Comparison of ENCODE assay signal across 8 mouse cellular contexts in the genomic region with DNA sequence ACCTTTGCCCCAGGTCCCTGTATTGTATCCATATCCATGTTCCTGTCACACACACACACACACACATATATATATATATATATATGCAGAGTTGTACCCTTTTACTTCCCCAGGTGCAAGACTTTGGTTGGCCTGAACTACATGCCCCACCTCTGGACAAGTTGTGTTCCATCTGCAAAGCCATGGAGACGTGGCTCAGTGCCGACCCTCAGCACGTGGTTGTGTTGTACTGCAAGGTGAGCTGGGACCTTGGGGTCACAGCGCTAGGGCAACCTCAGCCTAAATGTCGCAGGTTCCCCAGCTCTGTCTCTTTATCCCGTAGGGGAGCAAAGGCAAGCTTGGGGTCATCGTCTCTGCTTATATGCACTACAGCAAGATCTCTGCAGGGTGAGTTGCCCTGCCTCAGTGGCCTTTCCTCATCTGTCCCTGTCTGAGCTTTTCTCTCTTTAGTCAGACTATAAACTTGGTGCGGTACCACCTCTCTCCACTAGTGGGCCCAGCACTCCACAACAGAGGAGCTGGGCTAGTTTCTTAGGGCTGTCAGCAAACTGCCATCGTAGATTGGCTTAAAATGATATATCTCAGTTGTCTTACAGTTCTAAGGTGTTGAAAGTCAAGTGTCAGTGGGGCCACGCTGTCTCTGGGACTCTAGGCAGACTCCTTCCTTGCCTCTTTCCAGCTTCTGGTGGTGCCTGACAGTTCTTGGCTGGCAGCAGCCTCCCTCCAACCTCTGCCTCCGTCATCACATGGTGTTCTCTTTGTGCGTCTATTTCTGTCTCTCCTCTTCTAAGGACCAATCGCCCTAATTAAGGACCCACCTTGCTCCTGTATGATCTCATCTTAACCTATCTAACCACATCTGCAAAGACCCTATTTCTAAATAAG. TPM values are rescaled to one million over a fixed set of nuclear protein-coding genes. Genes with fewer than 3 reads are reported as not detected.
A peak's percentile ranks its signal among the peaks of the same experiment; 100 is the strongest.
DNase-seq lines count a peak whose midpoint lies in the region; ATAC-seq and TF ChIP-seq lines count a peak whose summit lies in the region.

No protein-coding gene starts in this region.

- TF ChIP-seq POLR2A in CH12.LX (IDR thresholded peaks at IDR 0.05; ENCODE audit: low read depth, low read length): no peak

- no peak for TF ChIP-seq EP300 in CH12.LX (IDR thresholded peaks at IDR 0.05; ENCODE audit: low read length)

- H3K79me2 ChIP-seq in CH12.LX (replicated peaks; ENCODE audit: control insufficient read depth, extremely low read depth, insufficient read depth, poor library complexity, severe bottlenecking): no peaks in the 10 kb centered on the region

- peaks cover 53% of the 10 kb centered on the region for H3K27me3 ChIP-seq in CH12.LX (replicated peaks)
- H3K27me3 ChIP-seq in forebrain, embryonic 14.5 days (replicated peaks; ENCODE audit: control insufficient read depth, insufficient read depth, low read length): peaks cover 30% of the 10 kb centered on the region
- peaks cover 23% of the 10 kb centered on the region for H3K27me3 ChIP-seq in hindbrain, embryonic 15.5 days
- H3K27me3 ChIP-seq in liver, embryonic 11.5 days (replicated peaks; ENCODE audit: control insufficient read depth, insufficient read depth, low read length): peaks cover 10% of the 10 kb centered on the region

- no peaks in the 10 kb centered on the region for H3K36me3 ChIP-seq in CH12.LX (replicated peaks in 1 of 2; ENCODE audit: control insufficient read depth in 1 of 2, insufficient read depth in 1 of 2, low read length in 1 of 2)
- no peaks in the 10 kb centered on the region for H3K36me3 ChIP-seq in forebrain, embryonic 14.5 days (ENCODE audit: control insufficient read depth, insufficient read depth, low read length)
- H3K36me3 ChIP-seq in hindbrain, embryonic 15.5 days: no peaks in the 10 kb centered on the region
- H3K36me3 ChIP-seq in liver, embryonic 11.5 days (ENCODE audit: control insufficient read depth, insufficient read depth, low read length): peaks cover 5% of the 10 kb centered on the region; the same call in 1 of the 2 replicates

- peak; percentile 87 to 95 for TF ChIP-seq CTCF in CH12.LX (conservative IDR thresholded peaks at IDR 0.05 in 1 of 2, IDR thresholded peaks at IDR 0.05 in 1 of 2; ENCODE audit: low read depth in 2 of 2, low read length in 2 of 2)

- WGBS in forebrain, embryonic 14.5 days: 36% methylated on average over 13 of the region's 13 CpGs
- WGBS in hindbrain, embryonic 15.5 days: 32% methylated on average over 13 of the region's 13 CpGs
- WGBS in liver, embryonic 11.5 days: 42% methylated on average over 13 of the region's 13 CpGs

- in situ Hi-C loops in CH12.LX (cut with MboI; ENCODE audit: low pct_ligation_motif_present, low pct_unique_long_range_greater_than_20kb, low sequenced_read_pairs): no loop called here

- H3K9ac ChIP-seq in CH12.LX (ENCODE audit: insufficient read depth, low read depth): no peak overlapping the region
- no peak overlapping the region; the same call in 1 of the 2 replicates for H3K9ac ChIP-seq in forebrain, embryonic 14.5 days (ENCODE audit: low read length)
- no peak overlapping the region for H3K9ac ChIP-seq in hindbrain, embryonic 15.5 days
- no peak overlapping the region for H3K9ac ChIP-seq in liver, embryonic 11.5 days (ENCODE audit: low read depth, low read length)

- peak; percentile 71 for DNase-seq in adrenal gland, adult 2 months
- no peak for DNase-seq in adrenal gland, postnatal 4 days (ENCODE audit: low spot score in 2 of 2)
- DNase-seq in CH12.LX (ENCODE audit: extremely low read depth): peak; percentile 88
- DNase-seq in c-Kit-positive CD71-positive TER-119-negative erythroid progenitor cells, embryonic 14.5 days (ENCODE audit: low read depth): peak; percentile 79
- DNase-seq in forebrain, embryonic 14.5 days (ENCODE audit: low spot score): peak; percentile 82
- DNase-seq in liver, embryonic 11.5 days (ENCODE audit: low spot score): peak; percentile 59
- DNase-seq in neural tube, embryonic 10.5 days (ENCODE audit: extremely low spot score, low spot score): peak; percentile 67

- peak overlapping the region; percentile 77; the same call in 1 of the 2 replicates for H3K4me2 ChIP-seq in CH12.LX (ENCODE audit: insufficient read depth, low read depth, poor library complexity, severe bottlenecking)
- peak overlapping the region; percentile 55; the same call in 1 of the 2 replicates for H3K4me2 ChIP-seq in forebrain, embryonic 14.5 days (ENCODE audit: low read length)
- peak overlapping the region; percentile 58 for H3K4me2 ChIP-seq in hindbrain, embryonic 15.5 days
- peak overlapping the region; percentile 59 for H3K4me2 ChIP-seq in liver, embryonic 11.5 days

- peaks cover 18 to 48% of the 10 kb centered on the region in 2 experiments for H3K4me1 ChIP-seq in CH12.LX (ENCODE audit: control insufficient read depth in 1 of 2, insufficient read depth in 2 of 2)
- H3K4me1 ChIP-seq in forebrain, embryonic 14.5 days (ENCODE audit: control insufficient read depth, insufficient read depth, low read length): peaks cover 8% of the 10 kb centered on the region
- H3K4me1 ChIP-seq in hindbrain, embryonic 15.5 days (replicated peaks): peaks cover 48% of the 10 kb centered on the region
- peaks cover 32% of the 10 kb centered on the region for H3K4me1 ChIP-seq in liver, embryonic 11.5 days (replicated peaks; ENCODE audit: control insufficient read depth, insufficient read depth, low read length)

- dilution Hi-C loops in CH12.LX (cut with MboI; ENCODE audit: extremely low pct_ligation_motif_present, extremely low pct_unique_long_range_greater_than_20kb, low sequenced_read_pairs): no loop called here

- H3K27ac ChIP-seq in CH12.LX (ENCODE audit: insufficient read depth, low read depth): no peak overlapping the region
- H3K27ac ChIP-seq in forebrain, embryonic 14.5 days (ENCODE audit: low read depth, low read length): no peak overlapping the region
- no peak overlapping the region for H3K27ac ChIP-seq in hindbrain, embryonic 15.5 days (replicated peaks)
- no peak overlapping the region for H3K27ac ChIP-seq in liver, embryonic 11.5 days (ENCODE audit: low read depth, low read length)

- H3K9me3 ChIP-seq in CH12.LX (replicated peaks; ENCODE audit: low read length): no peaks in the 10 kb centered on the region
- H3K9me3 ChIP-seq in forebrain, embryonic 14.5 days (replicated peaks; ENCODE audit: control insufficient read depth, low read length): no peaks in the 10 kb centered on the region
- H3K9me3 ChIP-seq in hindbrain, embryonic 15.5 days: no peaks in the 10 kb centered on the region
- H3K9me3 ChIP-seq in liver, embryonic 11.5 days (ENCODE audit: control insufficient read depth, low read length): no peaks in the 10 kb centered on the region

- TF ChIP-seq RAD21 in CH12.LX (IDR thresholded peaks at IDR 0.05; ENCODE audit: low read depth, low read length): peak; percentile 60

- H3K4me3 ChIP-seq in CH12.LX (replicated peaks in 1 of 3; ENCODE audit: low read depth in 2 of 3, low read length in 2 of 3, poor library complexity in 1 of 3): no peak overlapping the region
- H3K4me3 ChIP-seq in forebrain, embryonic 14.5 days (ENCODE audit: low read depth, low read length): no peak overlapping the region
- 0 out of 2 replicates have a peak overlapping the region, but pooled peaks have one; percentile 34 for H3K4me3 ChIP-seq in hindbrain, embryonic 15.5 days
- no peak overlapping the region for H3K4me3 ChIP-seq in liver, embryonic 11.5 days (ENCODE audit: low read depth, low read length)

- peak; percentile 54; the same call in 1 of the 2 replicates for ATAC-seq in forebrain, embryonic 14.5 days
- ATAC-seq in hindbrain, embryonic 15.5 days (ENCODE audit: low FRiP score, low read depth): no peak
- ATAC-seq in liver, embryonic 11.5 days (replicated peaks; ENCODE audit: low FRiP score): no peak; the same call in 1 of the 2 replicates

RNA-seq across cellular contexts. Expression of gene Tns2, which starts 7.7 kb away (rescaled TPM):
- total RNA-seq in adrenal gland, adult 2 months (2021): 10 to 100 TPM; 75.2 to 91.8 TPM
- polyA plus RNA-seq in adrenal gland, adult 2 months (2012; rRNA removed): 101 and 107 TPM in 2 replicates
- 10 to 100 TPM; 60.9 to 63.6 TPM for total RNA-seq in adrenal gland, postnatal 4 days (2021)
- total RNA-seq in CH12.LX (2012; rRNA removed) (0.08 and 0.13 TPM in 2 replicates), CH12.LX (2014; rRNA removed) (not detected in 2 replicates)
- polyA plus RNA-seq in CH12.LX (2012; ENCODE audit: insufficient read length, low read depth): 0.34 and 0.49 TPM in 2 replicates
- polyA plus RNA-seq in forebrain, embryonic 14.5 days (2014; fragmentation: Nextera tagmentation; extraction: Ambion mirVana): 5.5 and 8.2 TPM in 2 replicates
- 9.2 and 9.8 TPM in 2 replicates for polyA plus RNA-seq in hindbrain, embryonic 15.5 days (2015; fragmentation: Nextera tagmentation; extraction: Ambion mirVana)
- polyA plus RNA-seq in liver, embryonic 11.5 days (2014; fragmentation: Nextera tagmentation; extraction: Ambion mirVana): 13.2 and 17.8 TPM in 2 replicates

RNA-seq across cellular contexts. Expression of gene Spryd3, which starts 28.1 kb away (rescaled TPM):
- total RNA-seq in adrenal gland, adult 2 months (2021): 10 to 100 TPM; 27.4 to 48.9 TPM
- 38.3 and 48.4 TPM in 2 replicates for polyA plus RNA-seq in adrenal gland, adult 2 months (2012; rRNA removed)
- 10 to 100 TPM; 32.5 to 35.9 TPM for total RNA-seq in adrenal gland, postnatal 4 days (2021)
- total RNA-seq in CH12.LX (2012; rRNA removed): 21.6 and 24.7 TPM in 2 replicates
- total RNA-seq in CH12.LX (2014; rRNA removed): 19.6 and 21.5 TPM in 2 replicates
- polyA plus RNA-seq in CH12.LX (2012; ENCODE audit: insufficient read length, low read depth): 25.7 and 33.5 TPM in 2 replicates
- 20.9 and 28.1 TPM in 2 replicates for polyA plus RNA-seq in forebrain, embryonic 14.5 days (2014; fragmentation: Nextera tagmentation; extraction: Ambion mirVana)
- polyA plus RNA-seq in hindbrain, embryonic 15.5 days (2015; fragmentation: Nextera tagmentation; extraction: Ambion mirVana): 87.9 and 93.5 TPM in 2 replicates
- polyA plus RNA-seq in liver, embryonic 11.5 days (2014; fragmentation: Nextera tagmentation; extraction: Ambion mirVana): 15.1 and 18.7 TPM in 2 replicates

RNA-seq across cellular contexts. Expression of gene Eif4b, which starts 34.4 kb away (rescaled TPM):
- 100 to 1,000 TPM; 230 to 238 TPM for total RNA-seq in adrenal gland, adult 2 months (2021)
- 28.8 and 43.7 TPM in 2 replicates for polyA plus RNA-seq in adrenal gland, adult 2 months (2012; rRNA removed)
- 100 to 1,000 TPM; 352 to 356 TPM for total RNA-seq in adrenal gland, postnatal 4 days (2021)
- total RNA-seq in CH12.LX (2012; rRNA removed): 507 and 555 TPM in 2 replicates
- 492 and 536 TPM in 2 replicates for total RNA-seq in CH12.LX (2014; rRNA removed)
- 652 and 950 TPM in 2 replicates for polyA plus RNA-seq in CH12.LX (2012; ENCODE audit: insufficient read length, low read depth)
- 99.3 and 100 TPM in 2 replicates for polyA plus RNA-seq in forebrain, embryonic 14.5 days (2014; fragmentation: Nextera tagmentation; extraction: Ambion mirVana)
- 77.1 and 79.3 TPM in 2 replicates for polyA plus RNA-seq in hindbrain, embryonic 15.5 days (2015; fragmentation: Nextera tagmentation; extraction: Ambion mirVana)
- 154 and 162 TPM in 2 replicates for polyA plus RNA-seq in liver, embryonic 11.5 days (2014; fragmentation: Nextera tagmentation; extraction: Ambion mirVana)

RNA-seq across cellular contexts. Expression of gene Igfbp6, which starts 36.2 kb away (rescaled TPM):
- total RNA-seq in adrenal gland, adult 2 months (2021): 10 to 100 TPM; 37.7 to 71.0 TPM
- 65.0 and 78.9 TPM in 2 replicates for polyA plus RNA-seq in adrenal gland, adult 2 months (2012; rRNA removed)
- 10 to 100 TPM; 33.9 to 34.4 TPM for total RNA-seq in adrenal gland, postnatal 4 days (2021)
- 0.38 TPM in 1 of 2 replicates, not detected in the other for total RNA-seq in CH12.LX (2012; rRNA removed)
- total RNA-seq in CH12.LX (2014; rRNA removed): not detected in 2 replicates
- polyA plus RNA-seq in CH12.LX (2012; ENCODE audit: insufficient read length, low read depth): not detected in 2 replicates
- 1.3 and 1.6 TPM in 2 replicates for polyA plus RNA-seq in forebrain, embryonic 14.5 days (2014; fragmentation: Nextera tagmentation; extraction: Ambion mirVana)
- 3.3 and 5.6 TPM in 2 replicates for polyA plus RNA-seq in hindbrain, embryonic 15.5 days (2015; fragmentation: Nextera tagmentation; extraction: Ambion mirVana)
- 0.77 and 1.1 TPM in 2 replicates for polyA plus RNA-seq in liver, embryonic 11.5 days (2014; fragmentation: Nextera tagmentation; extraction: Ambion mirVana)

RNA-seq across cellular contexts. Expression of gene Soat2, which starts 42.4 kb away (rescaled TPM):
- under 1 TPM; 0.35 to 0.49 TPM for total RNA-seq in adrenal gland, adult 2 months (2021)
- polyA plus RNA-seq in adrenal gland, adult 2 months (2012; rRNA removed): 0.88 and 0.92 TPM in 2 replicates
- 1 to 10 TPM in 1 of 2 experiments, under 1 TPM in 1; 0.78 to 3.8 TPM for total RNA-seq in adrenal gland, postnatal 4 days (2021)
- 3.7 and 10.4 TPM in 2 replicates for total RNA-seq in CH12.LX (2012; rRNA removed)
- total RNA-seq in CH12.LX (2014; rRNA removed): 0.09 and 0.28 TPM in 2 replicates
- 0.56 and 0.65 TPM in 2 replicates for polyA plus RNA-seq in CH12.LX (2012; ENCODE audit: insufficient read length, low read depth)
- not detected in 2 replicates for polyA plus RNA-seq in forebrain, embryonic 14.5 days (2014; fragmentation: Nextera tagmentation; extraction: Ambion mirVana)
- polyA plus RNA-seq in hindbrain, embryonic 15.5 days (2015; fragmentation: Nextera tagmentation; extraction: Ambion mirVana): 0.06 and 0.09 TPM in 2 replicates
- polyA plus RNA-seq in liver, embryonic 11.5 days (2014; fragmentation: Nextera tagmentation; extraction: Ambion mirVana): 31.4 and 36.2 TPM in 2 replicates

Comparison
In these comparisons a context has a peak if more than half of its experiments do, and no peak if none do; other contexts are left out.
1. DNase-seq: peak in adrenal gland, adult 2 months (single experiment), CH12.LX (single experiment), c-Kit-positive CD71-positive TER-119-negative erythroid progenitor cells, embryonic 14.5 days (single experiment), forebrain, embryonic 14.5 days (single experiment), liver, embryonic 11.5 days (single experiment) and neural tube, embryonic 10.5 days (single experiment); none in adrenal gland, postnatal 4 days (0 of 2).
2. Peak in every context shown above with its lines, with median percentiles within 50 percentile points of each other: H3K4me2 ChIP-seq.